Comparison of ENCODE assay signal across 14 mouse cellular contexts in genomic region chr13:59590691-59591090, GRCm38 (mm10).
"Had no signal": no experiment of that assay in that cellular context is flagged by ENCODE, and none has a peak within 500 bp of the region (broad histone marks: within the 10 kb centered on the region; RNA-seq: fewer than 3 reads in every experiment).

No protein-coding gene starts in this region.

- H3K4me3 ChIP-seq: liver, embryonic 12.5 days; midbrain, embryonic 13.5 days; midbrain, embryonic 15.5 days; neural tube, embryonic 12.5 days had no signal

- H3K27ac ChIP-seq: liver, embryonic 12.5 days; liver, embryonic 14.5 days; midbrain, embryonic 13.5 days; midbrain, embryonic 15.5 days; neural tube, embryonic 12.5 days had no signal

- H3K27me3 ChIP-seq: liver, embryonic 12.5 days; midbrain, embryonic 13.5 days; midbrain, embryonic 15.5 days; neural tube, embryonic 12.5 days had no signal

- H3K9me3 ChIP-seq: liver, embryonic 12.5 days; midbrain, embryonic 13.5 days; midbrain, embryonic 15.5 days; neural tube, embryonic 12.5 days had no signal

- DNase-seq: lung, adult 18-20 months; lung, embryonic 14.5 days; lung, postnatal 10 days; lung, postnatal 4 days; retina, postnatal 1 day; right cerebral cortex, adult 18-20 months; right cerebral cortex, postnatal 25 days; right cerebral cortex, postnatal 4 days; spleen, adult 18-20 months had no signal
